Mouse (Mus musculus): ENCODE data around the gene Tmem171. TPM values are rescaled to one million over a fixed set of nuclear protein-coding genes. Genes with fewer than 3 reads are reported as not detected.

The Tmem171 gene
- polyA plus RNA-seq, 1 experiment from 2014 or later, result not detected

- H3K4me2 ChIP-seq (replicated peaks), result no peak within 1 kb of the TSS
- no peaks in the 10 kb centered on the region for H3K36me3 ChIP-seq (replicated peaks; ENCODE audit: control insufficient read depth, insufficient read depth)
- no peaks in the 10 kb centered on the region for H3K4me1 ChIP-seq (replicated peaks; ENCODE audit: control insufficient read depth, insufficient read depth, low read length)
- DNase-seq (ENCODE audit: low spot score) (no peak), ATAC-seq (ENCODE audit: low FRiP score) (no peak)
- no peak within 1 kb of the TSS for H3K9ac ChIP-seq
- WGBS, result 89% methylated on average over 12 of the region's 12 CpGs
- 0 out of 2 replicates have a peak, but pooled peaks cover 3% of the 10 kb centered on the region for H3K9me3 ChIP-seq (ENCODE audit: control insufficient read depth, low read length)
- no peak within 1 kb of the TSS for H3K4me3 ChIP-seq (replicated peaks; ENCODE audit: low read length)
- no peak within 1 kb of the TSS for H3K27ac ChIP-seq
- H3K27me3 ChIP-seq (ENCODE audit: control insufficient read depth, insufficient read depth, low read length), result no peaks in the 10 kb centered on the region
Observed at GRCm38 (mm10) chr13:98637145-98637544, 57.5 kb downstream of the Tmem171 start, which contains the start of gene Tmem174. Gene Tmem174 (minus strand): TSS chr13:98637410.

- DNase-seq (ENCODE audit: low spot score), result no peak
- no peak for ATAC-seq (ENCODE audit: low FRiP score)
- Histone ChIP-seq H3K4me3 (replicated peaks; ENCODE audit: low read length) (no peak overlapping the region), H3K36me3 (replicated peaks; ENCODE audit: control insufficient read depth, insufficient read depth) (no peaks in the 10 kb centered on the region), H3K4me1 (replicated peaks; ENCODE audit: control insufficient read depth, insufficient read depth, low read length) (no peaks in the 10 kb centered on the region), H3K27ac (no peak overlapping the region), H3K27me3 (ENCODE audit: control insufficient read depth, insufficient read depth, low read length) (no peaks in the 10 kb centered on the region), H3K4me2 (replicated peaks) (no peak overlapping the region), H3K9ac (no peak overlapping the region), H3K9me3 (ENCODE audit: control insufficient read depth, low read length) (0 out of 2 replicates have a peak, but pooled peaks cover 3% of the 10 kb centered on the region)
- WGBS, result 75% methylated on average over 18 of the region's 18 CpGs
Observed at GRCm38 (mm10) chr13:98636571-98636970, 58.1 kb downstream of the Tmem171 start.

Other genes starting within 250 kb of the Tmem171 start
- 1.2 and 1.3 TPM in 2 replicates for gene Gm10320, start 202.8 kb downstream of the Tmem171 start, polyA plus RNA-seq (2014; fragmentation: Nextera tagmentation; extraction: Ambion mirVana)
- gene Tmem174, start 57.4 kb downstream of the Tmem171 start, polyA plus RNA-seq (2014; fragmentation: Nextera tagmentation; extraction: Ambion mirVana), result not detected in 2 replicates
- 22.2 and 23.5 TPM in 2 replicates for gene Fcho2, start 120.6 kb upstream of the Tmem171 start, polyA plus RNA-seq (2014; fragmentation: Nextera tagmentation; extraction: Ambion mirVana)
- gene Tnpo1, start 231.6 kb upstream of the Tmem171 start, polyA plus RNA-seq (2014; fragmentation: Nextera tagmentation; extraction: Ambion mirVana), result 47.9 and 50.0 TPM in 2 replicates